Mouse (Mus musculus): ENCODE results near the gene Hmgb1.

GRCm38 (mm10) chr5:149052421-149053338 lies 131.6 kb downstream of the Hmgb1 start:
- TF ChIP-seq POLR2A (IDR thresholded peaks at IDR 0.05; ENCODE audit: low read depth, low read length) (peak; percentile 66), CTCF (IDR thresholded peaks at IDR 0.05; ENCODE audit: extremely low read depth, insufficient read depth, insufficient read length, insufficient replicate concordance) (no peak)
